Mouse (Mus musculus) midbrain, postnatal 0 days (tissue): ENCODE data around the gene Cfap100. TPM values are rescaled to one million over a fixed set of nuclear protein-coding genes. Genes with fewer than 3 reads are reported as not detected.

Experiments used
- ATAC-seq: fragments of 200-750 bp; cut with Nextera tagmentation; 2 replicates; pipeline ENCODE4 v1.8.0; 2017; ENCODE audit warnings: moderate number of reproducible peaks, mild to moderate bottlenecking, moderate TSS enrichment, moderate library complexity; ENCODE audit not compliant: low FRiP score
- DNase-seq: peaks from one replicate; pipeline ENCODE4 v3.0.0-alpha.2; 2015; ENCODE audit warnings: low spot score
- H3K27ac ChIP-seq: fragments of 300-500 bp; sonication (generic); 2 replicates; pipeline ENCODE4 v1.5.1; 2014; ENCODE audit warnings: low read depth, mild to moderate bottlenecking, low read length, mixed read lengths
- H3K27me3 ChIP-seq: fragments of 300-500 bp; sonication (generic); 2 replicates; pipeline ENCODE4 v1.6.1; 2014; ENCODE audit warnings: low read length, control low read depth, mixed read lengths; ENCODE audit not compliant: insufficient read depth
- H3K36me3 ChIP-seq: fragments of 300-500 bp; sonication (generic); 2 replicates; pipeline ENCODE4 v1.6.1; 2014; ENCODE audit warnings: low read length, control low read depth, mixed read lengths; ENCODE audit not compliant: insufficient read depth
- H3K4me1 ChIP-seq: fragments of 300-500 bp; sonication (generic); 2 replicates; pipeline ENCODE4 v1.6.1; 2014; ENCODE audit warnings: mild to moderate bottlenecking, control low read depth, antibody characterized with exemption, low read length, mixed read lengths; ENCODE audit not compliant: insufficient read depth
- H3K4me2 ChIP-seq: fragments of 300-500 bp; sonication (generic); 2 replicates; pipeline ENCODE4 v1.6.1; 2014; ENCODE audit warnings: low read depth, mild to moderate bottlenecking, low read length, mixed read lengths; ENCODE audit not compliant: poor library complexity, severe bottlenecking
- H3K4me3 ChIP-seq: fragments of 300-500 bp; sonication (generic); 2 replicates; pipeline ENCODE4 v1.5.1; 2014; ENCODE audit warnings: low read depth, mild to moderate bottlenecking, low read length, moderate library complexity
- H3K9ac ChIP-seq: fragments of 300-500 bp; sonication (generic); replicated peaks from 2 replicates; pipeline ENCODE4 v1.6.1; 2014; ENCODE audit warnings: mild to moderate bottlenecking, low read length, moderate library complexity, mixed read lengths; ENCODE audit not compliant: poor library complexity, severe bottlenecking
- H3K9me3 ChIP-seq: fragments of 300-500 bp; sonication (generic); 2 replicates; pipeline ENCODE4 v1.6.1; 2016; ENCODE audit warnings: low read length, control low read depth
- CTCF ChIP-seq: IDR thresholded peaks from 2 replicates; pipeline ENCODE4 v1.5.1; 2016; ENCODE audit warnings: antibody characterized with exemption, mild to moderate bottlenecking
- WGBS: fragments of 180-500 bp; shearing (Covaris S2); extraction: QIAGEN DNeasy Blood & Tissue Kit; methylation state at CpG from one replicate; pipeline ENCODE4 v1.1.7; 2014; 5-methylcytosine and 5-hydroxymethylcytosine counted together
- polyA plus RNA-seq: library from polyadenylated mRNA; unstranded; fragments of >200 nt; fragmentation: Nextera tagmentation; extraction: Ambion mirVana; gene quantifications from 2 replicates; pipeline ENCODE4 v1.2.1, GENCODE M21; 2015
- total RNA-seq: library from RNA; depleted of rRNA; stranded (reverse); fragments of >200 nt; gene quantifications from 2 replicates; pipeline ENCODE4 v1.2.3, GENCODE M21; 2014

The Cfap100 gene
- total and polyA plus RNA-seq, 2 experiments from 2014 or later: 7.9 to 22.7 TPM

DNA sequence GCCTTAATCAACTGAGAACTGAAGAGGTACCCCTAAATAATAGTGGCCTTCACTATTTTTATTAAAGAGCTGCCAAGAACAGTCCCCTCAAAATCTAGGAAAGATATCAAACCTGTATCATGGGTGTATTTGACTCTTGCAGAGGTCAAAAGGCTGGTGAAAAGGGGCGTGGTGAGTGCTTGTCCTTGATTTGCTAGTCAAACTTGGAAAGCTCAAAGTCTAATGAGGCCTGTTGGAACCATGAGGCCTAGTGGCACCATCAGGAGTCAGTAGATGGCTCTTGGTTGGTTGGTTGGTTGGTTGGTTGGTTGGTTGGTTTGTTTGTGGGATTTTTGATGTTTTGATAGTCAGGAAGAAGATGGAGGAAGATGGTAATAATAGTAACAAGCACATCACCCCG is 32.8 kb downstream of the Cfap100 start:
- ATAC-seq: no peak

DNA sequence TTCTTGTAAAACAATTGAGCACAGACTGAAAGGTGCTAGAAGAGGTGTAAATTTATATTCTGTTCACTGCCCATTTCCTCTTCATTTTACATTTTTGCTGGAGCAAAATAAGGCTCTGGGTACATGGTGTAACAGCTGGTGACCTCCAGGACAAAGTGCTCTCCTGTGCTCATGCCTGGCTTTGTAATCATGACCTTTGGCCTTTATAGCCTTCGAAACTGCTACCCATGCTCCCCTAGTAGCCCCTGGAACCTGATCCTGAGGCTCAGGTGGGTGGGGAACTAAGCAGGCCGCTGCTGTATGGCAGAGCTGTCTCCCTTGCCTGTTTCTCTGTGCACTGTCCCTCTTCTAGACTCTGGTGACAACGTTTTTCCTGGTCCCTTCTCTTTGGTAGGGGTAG is 34.6 kb downstream of the Cfap100 start:
- no peak for TF ChIP-seq CTCF
- 80% methylated on average over 3 of the region's 3 CpGs for WGBS
- no peak for ATAC-seq

More for the DNA sequence above, 32.8 kb downstream of the Cfap100 start:
- no peaks in the 10 kb centered on the region for H3K9me3 ChIP-seq
- H3K9ac ChIP-seq: no peak overlapping the region
- H3K4me3 ChIP-seq: no peak overlapping the region
- no peak overlapping the region for H3K27ac ChIP-seq
- DNase-seq: no peak
- H3K36me3 ChIP-seq: peaks cover 37% of the 10 kb centered on the region
- no peaks in the 10 kb centered on the region for H3K27me3 ChIP-seq
- no peaks in the 10 kb centered on the region for H3K4me1 ChIP-seq
- no peak for TF ChIP-seq CTCF
- no peak overlapping the region for H3K4me2 ChIP-seq
- WGBS: 90% methylated on average over 2 of the region's 2 CpGs

DNA sequence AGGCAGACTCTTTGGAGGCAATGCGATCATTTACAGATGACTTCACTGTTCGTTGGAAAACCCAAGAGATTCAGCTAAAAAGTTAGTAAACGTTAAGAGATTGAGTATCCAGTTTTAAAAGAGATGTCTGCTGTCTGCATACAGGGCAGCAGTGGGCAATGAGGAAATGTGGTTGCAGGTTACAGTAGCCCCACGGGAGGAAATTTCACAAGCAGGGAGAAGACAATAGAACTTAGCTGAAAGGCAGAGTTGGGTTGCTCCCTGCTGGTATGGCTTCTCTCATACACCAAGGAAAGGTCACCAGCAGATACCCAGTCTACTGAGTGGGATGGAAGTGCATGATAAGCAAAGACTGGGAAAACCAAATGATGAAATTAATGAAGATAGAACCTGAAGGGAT is 38.0 kb downstream of the Cfap100 start:
- H3K4me2 ChIP-seq: no peak overlapping the region
- no peaks in the 10 kb centered on the region for H3K27me3 ChIP-seq
- 88% methylated on average over 4 of the region's 4 CpGs for WGBS
- TF ChIP-seq CTCF: no peak
- H3K4me3 ChIP-seq: no peak overlapping the region
- no peak overlapping the region for H3K27ac ChIP-seq
- DNase-seq (no peak), ATAC-seq (no peak)
- no peak overlapping the region for H3K9ac ChIP-seq
- peaks cover 45% of the 10 kb centered on the region for H3K36me3 ChIP-seq
- H3K4me1 ChIP-seq: no peaks in the 10 kb centered on the region
- H3K9me3 ChIP-seq: no peaks in the 10 kb centered on the region

More for the DNA sequence above, 34.6 kb downstream of the Cfap100 start:
- no peaks in the 10 kb centered on the region for H3K27me3 ChIP-seq
- H3K4me1 ChIP-seq: no peaks in the 10 kb centered on the region
- no peaks in the 10 kb centered on the region for H3K9me3 ChIP-seq
- H3K36me3 ChIP-seq: peaks cover 32% of the 10 kb centered on the region
- H3K4me3 ChIP-seq: no peak overlapping the region
- DNase-seq: no peak
- H3K27ac ChIP-seq: no peak overlapping the region
- H3K4me2 ChIP-seq: no peak overlapping the region
- H3K9ac ChIP-seq: no peak overlapping the region

DNA sequence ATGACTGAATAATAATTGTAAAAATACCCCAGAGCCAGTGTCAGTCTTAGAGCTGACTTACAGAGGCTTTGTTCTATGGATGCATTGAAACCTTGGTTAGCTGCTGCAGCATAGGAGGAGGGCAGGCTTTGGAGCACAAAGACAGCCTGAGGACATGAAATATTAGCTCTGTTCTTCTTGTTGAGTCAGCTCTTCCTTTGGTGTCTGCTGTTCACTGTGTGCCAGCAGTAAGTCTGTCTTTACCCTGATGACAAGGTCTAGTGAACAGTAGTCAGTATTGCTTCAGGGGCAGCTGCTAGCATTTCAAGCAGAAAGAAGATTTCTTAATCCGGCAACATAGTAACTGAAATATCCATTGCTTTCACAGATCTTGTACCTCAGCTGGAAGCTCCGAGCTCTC is 47.1 kb downstream of the Cfap100 start:
- Histone ChIP-seq H3K4me2 (no peak overlapping the region), H3K9me3 (no peaks in the 10 kb centered on the region), H3K27me3 (no peaks in the 10 kb centered on the region), H3K36me3 (peaks cover 74% of the 10 kb centered on the region), H3K4me3 (no peak overlapping the region), H3K9ac (no peak overlapping the region), H3K4me1 (no peaks in the 10 kb centered on the region), H3K27ac (no peak overlapping the region)
- ATAC-seq (peak; percentile 44; the same call in 1 of the 2 replicates), DNase-seq (no peak)
- TF ChIP-seq CTCF: no peak
- 82% methylated on average over 2 of the region's 2 CpGs for WGBS

DNA sequence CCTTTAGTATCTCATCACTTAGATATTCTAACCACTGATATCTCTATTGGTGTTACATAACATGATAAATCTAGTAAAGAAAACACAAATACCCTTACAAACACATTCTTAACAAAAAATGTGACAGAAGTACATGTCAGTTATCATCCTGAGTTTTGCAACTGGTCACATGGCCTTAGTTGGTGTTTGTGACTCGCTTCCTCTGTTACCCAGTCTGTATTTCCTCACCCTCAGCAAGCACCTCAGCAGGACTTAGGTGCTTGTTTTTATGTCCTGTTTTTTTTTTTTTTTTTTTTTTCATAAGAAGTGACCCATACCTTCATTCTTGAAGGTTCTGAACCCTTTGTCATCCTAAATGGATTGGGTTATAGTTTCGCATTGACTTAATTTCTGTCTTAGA is 50.9 kb downstream of the Cfap100 start:
- Histone ChIP-seq H3K4me3 (no peak overlapping the region), H3K9ac (no peak overlapping the region)
- no peak for ATAC-seq

DNA sequence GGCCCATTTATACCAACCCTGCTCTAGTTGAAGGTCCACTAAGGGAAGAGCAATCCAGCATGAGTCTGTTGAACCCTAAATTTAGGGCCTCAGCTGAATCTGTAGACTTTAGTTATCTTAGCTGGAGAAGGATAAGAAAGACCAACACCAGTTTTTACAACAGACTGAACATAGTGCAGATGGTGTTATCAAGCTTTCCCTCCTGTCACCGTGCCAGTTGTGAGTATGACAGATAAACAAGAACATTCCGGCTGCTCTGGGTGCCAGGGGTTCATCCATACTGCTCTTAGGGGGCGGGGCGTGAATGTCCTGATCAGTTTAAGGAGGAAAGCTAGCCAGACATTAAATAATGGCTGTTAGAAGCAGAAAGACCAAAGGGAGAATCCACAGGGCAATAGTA is 54.0 kb downstream of the Cfap100 start:
- Histone ChIP-seq H3K4me3 (no peak overlapping the region), H3K4me1 (peaks cover 5% of the 10 kb centered on the region), H3K4me2 (no peak overlapping the region), H3K9me3 (no peaks in the 10 kb centered on the region), H3K27ac (no peak overlapping the region), H3K36me3 (peaks cover 50% of the 10 kb centered on the region), H3K9ac (no peak overlapping the region), H3K27me3 (no peaks in the 10 kb centered on the region)
- no peak for TF ChIP-seq CTCF
- WGBS: 96% methylated on average over 4 of the region's 4 CpGs
- no peak for DNase-seq
- ATAC-seq: no peak

More for the DNA sequence above, 50.9 kb downstream of the Cfap100 start:
- Histone ChIP-seq H3K36me3 (peaks cover 78% of the 10 kb centered on the region), H3K27me3 (no peaks in the 10 kb centered on the region), H3K9me3 (no peaks in the 10 kb centered on the region), H3K4me2 (no peak overlapping the region), H3K4me1 (no peaks in the 10 kb centered on the region), H3K27ac (no peak overlapping the region)
- 95% methylated on average over 2 of the region's 2 CpGs for WGBS
- DNase-seq: no peak
- no peak for TF ChIP-seq CTCF
